9 mouse cellular contexts compared by ENCODE assay signal in the genomic region with DNA sequence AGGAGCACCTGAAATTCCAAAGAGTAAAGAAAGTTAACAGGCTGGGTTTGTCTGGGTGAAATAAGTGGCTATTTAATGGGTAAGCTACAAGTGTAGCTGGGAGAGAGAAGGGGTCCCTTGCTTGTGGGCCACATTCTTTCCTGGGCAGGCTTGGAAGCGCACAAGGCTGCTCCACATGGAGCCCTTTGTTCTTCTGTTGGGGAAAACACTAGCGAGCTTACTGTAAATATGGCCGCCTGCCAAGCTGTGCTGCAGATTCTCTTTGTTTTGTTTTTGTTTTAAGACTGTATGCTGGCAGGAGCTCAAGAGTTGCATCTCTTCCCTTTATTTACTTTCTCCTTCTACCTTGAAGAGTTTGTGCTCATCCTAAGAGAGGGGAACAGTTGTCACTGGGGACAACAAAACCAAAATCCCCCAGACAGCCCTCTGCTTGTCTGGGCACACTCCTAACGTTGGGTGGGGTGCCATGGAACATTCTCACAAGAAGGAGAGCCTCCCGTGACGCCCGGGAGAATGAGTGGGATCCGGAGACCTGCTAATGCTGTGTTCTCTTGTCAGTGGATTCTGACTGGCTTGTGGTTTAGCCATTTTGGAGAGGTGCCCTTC.
DNase-seq lines count a peak whose midpoint lies in the region; ATAC-seq lines count a peak whose summit lies in the region.
"Had no signal": no experiment of that assay in that cellular context is flagged by ENCODE, and none has a peak within 500 bp of the region (broad histone marks: within the 10 kb centered on the region; RNA-seq: fewer than 3 reads in every experiment).

No protein-coding gene starts in this region.

- H3K27ac ChIP-seq in hindbrain, embryonic 16.5 days (ENCODE audit: low read depth, low read length): 0 out of 2 replicates have a peak overlapping the region, but pooled peaks have one; percentile 12
- no peak overlapping the region; the same call in 1 of the 2 replicates for H3K27ac ChIP-seq in neural tube, embryonic 15.5 days (replicated peaks)
- H3K27ac ChIP-seq: liver, embryonic 14.5 days had no signal

- DNase-seq in gastrocnemius, postnatal 10 days: peak; percentile 34
- DNase-seq in gastrocnemius, postnatal 36 days: no peak
- DNase-seq in urinary bladder, postnatal 14 days (ENCODE audit: low spot score): peak; percentile 20
- no peak for DNase-seq in urinary bladder, adult 18-20 months (ENCODE audit: low spot score in 2 of 2)
- no peak for DNase-seq in thymus, postnatal 25 days
- DNase-seq in layer of hippocampus, postnatal 25 days (ENCODE audit: extremely low spot score in 1 of 2, low spot score in 1 of 2): no peak

- H3K4me3 ChIP-seq in hindbrain, embryonic 16.5 days (ENCODE audit: low read length): no peak overlapping the region
- H3K4me3 ChIP-seq in neural tube, embryonic 15.5 days (replicated peaks): no peak overlapping the region

- H3K27me3 ChIP-seq in hindbrain, embryonic 16.5 days (replicated peaks; ENCODE audit: control insufficient read depth, insufficient read depth, low read length): no peaks in the 10 kb centered on the region
- no peaks in the 10 kb centered on the region for H3K27me3 ChIP-seq in neural tube, embryonic 15.5 days (replicated peaks)

- no peak overlapping the region for H3K9ac ChIP-seq in hindbrain, embryonic 16.5 days (ENCODE audit: low read depth, low read length)
- no peak overlapping the region for H3K9ac ChIP-seq in neural tube, embryonic 15.5 days (replicated peaks)
- H3K9ac ChIP-seq: liver, embryonic 14.5 days had no signal

- intact Hi-C loops in gastrocnemius, postnatal 36 days (cut with DNase I): no loop called here

- no peaks in the 10 kb centered on the region for H3K4me1 ChIP-seq in hindbrain, embryonic 16.5 days (ENCODE audit: control insufficient read depth, insufficient read depth, low read depth, low read length)
- H3K4me1 ChIP-seq in neural tube, embryonic 15.5 days: peaks cover 5% of the 10 kb centered on the region; the same call in 1 of the 2 replicates

- peak; percentile 85 for ATAC-seq in hindbrain, embryonic 16.5 days
- ATAC-seq in neural tube, embryonic 15.5 days (ENCODE audit: low FRiP score): peak; percentile 66

- no peaks in the 10 kb centered on the region for H3K9me3 ChIP-seq in hindbrain, embryonic 16.5 days (ENCODE audit: control insufficient read depth, low read length)
- H3K9me3 ChIP-seq in neural tube, embryonic 15.5 days (replicated peaks): no peaks in the 10 kb centered on the region

- 23% methylated on average over 8 of the region's 8 CpGs for WGBS in hindbrain, embryonic 16.5 days
- 48% methylated on average over 8 of the region's 8 CpGs for WGBS in neural tube, embryonic 15.5 days

- H3K4me2 ChIP-seq in hindbrain, embryonic 16.5 days (ENCODE audit: low read length): peak overlapping the region; percentile 16; the same call in 1 of the 2 replicates
- 0 out of 2 replicates have a peak overlapping the region, but pooled peaks have one; percentile 9 for H3K4me2 ChIP-seq in neural tube, embryonic 15.5 days

- no peaks in the 10 kb centered on the region for H3K36me3 ChIP-seq in hindbrain, embryonic 16.5 days (ENCODE audit: control insufficient read depth, insufficient read depth, low read length)
- H3K36me3 ChIP-seq in neural tube, embryonic 15.5 days: no peaks in the 10 kb centered on the region

Comparison
In these comparisons a context has a peak if more than half of its experiments do, and no peak if none do; other contexts are left out.
1. DNase-seq: peak in gastrocnemius, postnatal 10 days (single experiment) and urinary bladder, postnatal 14 days (single experiment); none in gastrocnemius, postnatal 36 days (0 of 2), urinary bladder, adult 18-20 months (0 of 2), thymus, postnatal 25 days (single experiment) and layer of hippocampus, postnatal 25 days (0 of 2).